Mouse (Mus musculus) MEL (cell line): ENCODE data around the gene Sde2.

Source experiments
- EP300 ChIP-seq, 2 experiments: IDR thresholded peaks; 2 replicates each; pipeline ENCODE4 v1.6.1; 2011; ENCODE audit warnings: improper control_type of control experiment in 2 of 2, low read length in 2 of 2, low read depth in 1 of 2, mild to moderate bottlenecking in 1 of 2
- ETS1 ChIP-seq: IDR thresholded peaks from 2 replicates; pipeline ENCODE4 v1.6.1; 2012; ENCODE audit warnings: low read depth, mild to moderate bottlenecking, inconsistent platforms, low read length, improper control_type of control experiment, moderate library complexity
- POLR2A ChIP-seq, 2 experiments: IDR thresholded peaks; 2 replicates each; pipeline ENCODE4 v1.6.1; 2011 to 2012; ENCODE audit warnings: low read length in 2 of 2, mild to moderate bottlenecking in 2 of 2, control low read depth in 1 of 2, improper control_type of control experiment in 1 of 2, low read depth in 1 of 2, moderate library complexity in 1 of 2; ENCODE audit not compliant: control insufficient read depth in 1 of 2, insufficient read depth in 1 of 2, poor library complexity in 1 of 2
- POLR2AphosphoS5 ChIP-seq: IDR thresholded peaks from 2 replicates; pipeline ENCODE4 v1.6.1; 2012; ENCODE audit warnings: low read depth, borderline replicate concordance, mild to moderate bottlenecking, inconsistent platforms, low read length, moderate library complexity, mixed read lengths
- SMC3 ChIP-seq: IDR thresholded peaks from 2 replicates; pipeline ENCODE4 v1.6.1; 2011; ENCODE audit warnings: low read depth, low read length, improper control_type of control experiment

DNA sequence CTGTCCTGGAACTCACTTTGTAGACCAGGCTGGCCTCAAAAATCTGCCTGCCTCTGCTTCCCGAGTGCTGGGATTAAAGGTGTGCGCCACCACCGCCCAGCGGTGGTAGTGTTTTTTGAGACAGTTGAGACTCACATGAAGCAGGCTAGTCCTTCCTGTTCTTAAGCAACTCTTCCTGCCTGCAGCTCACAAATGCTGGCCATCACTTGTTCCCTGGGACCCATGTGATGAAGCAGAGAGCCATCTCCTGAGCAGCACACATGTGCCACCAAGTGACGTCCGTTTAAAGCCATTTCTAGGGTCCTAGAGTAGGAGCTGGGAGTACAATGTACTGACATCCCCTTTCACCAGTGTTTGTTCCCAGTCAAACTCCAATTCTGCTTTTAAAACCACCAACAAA lies 47.0 kb upstream of the Sde2 start:
- TF ChIP-seq POLR2A (IDR thresholded peaks at IDR 0.05; ENCODE audit: control insufficient read depth in 1 of 2, insufficient read depth in 1 of 2, low read depth in 1 of 2, low read length in 2 of 2, poor library complexity in 1 of 2), result no peak
- no peak for TF ChIP-seq POLR2AphosphoS5
- no peak for TF ChIP-seq SMC3
- TF ChIP-seq EP300 (IDR thresholded peaks at IDR 0.05; ENCODE audit: low read depth in 1 of 2, low read length in 2 of 2), result no peak
- no peak for TF ChIP-seq ETS1
